Mouse (Mus musculus) embryonic facial prominence, embryonic 11.5 days (tissue): ENCODE results near the gene Atp11a. TPM values are rescaled to one million over a fixed set of nuclear protein-coding genes. Genes with fewer than 3 reads are reported as not detected.

ENCODE experiments used
- ATAC-seq: fragments of 200-750 bp; cut with Nextera tagmentation; replicated peaks from 2 replicates; pipeline ENCODE4 v1.8.0; 2017; ENCODE audit warnings: low read depth; ENCODE audit not compliant: insufficient number of reproducible peaks, low FRiP score, low TSS enrichment
- DNase-seq: peaks from one replicate; pipeline ENCODE4 v3.0.0-alpha.2; 2015; ENCODE audit warnings: low spot score
- H3K27ac ChIP-seq: fragments of 300-500 bp; sonication (generic); replicated peaks from 2 replicates; pipeline ENCODE4 v1.5.1; 2014; ENCODE audit warnings: mild to moderate bottlenecking, low read depth, low read length, control low read depth
- H3K27me3 ChIP-seq: fragments of 300-500 bp; sonication (generic); 2 replicates; pipeline ENCODE4 v1.6.1; 2014; ENCODE audit warnings: mild to moderate bottlenecking, low read length, moderate library complexity, mixed read lengths; ENCODE audit not compliant: control insufficient read depth, insufficient read depth
- H3K36me3 ChIP-seq: fragments of 300-500 bp; sonication (generic); replicated peaks from 2 replicates; pipeline ENCODE4 v1.6.1; 2014; ENCODE audit warnings: low read depth, mild to moderate bottlenecking, low read length, moderate library complexity, mixed read lengths; ENCODE audit not compliant: control insufficient read depth, insufficient read depth
- H3K4me1 ChIP-seq: fragments of 300-500 bp; sonication (generic); 2 replicates; pipeline ENCODE4 v1.6.1; 2014; ENCODE audit warnings: low read length, mixed read lengths; ENCODE audit not compliant: control insufficient read depth, insufficient read depth
- H3K4me2 ChIP-seq: fragments of 300-500 bp; sonication (generic); 2 replicates; pipeline ENCODE4 v1.6.1; 2014; ENCODE audit warnings: low read depth, mild to moderate bottlenecking, control low read depth, low read length, moderate library complexity
- H3K4me3 ChIP-seq: fragments of 300-500 bp; sonication (generic); 2 replicates; pipeline ENCODE4 v1.5.1; 2014; ENCODE audit warnings: low read depth, low read length, control low read depth
- H3K9ac ChIP-seq: fragments of 300-500 bp; sonication (generic); replicated peaks from 2 replicates; pipeline ENCODE4 v1.6.1; 2014; ENCODE audit warnings: mild to moderate bottlenecking, control low read depth, low read length
- H3K9me3 ChIP-seq: fragments of 300-500 bp; sonication (generic); replicated peaks from 2 replicates; pipeline ENCODE4 v1.6.1; 2016; ENCODE audit warnings: mild to moderate bottlenecking, low read length, inconsistent platforms, mixed read lengths; ENCODE audit not compliant: control insufficient read depth
- WGBS: fragments of 180-500 bp; shearing (Covaris S2); extraction: QIAGEN DNeasy Blood & Tissue Kit; methylation state at CpG from one replicate; pipeline ENCODE4 v1.1.7; 2014; 5-methylcytosine and 5-hydroxymethylcytosine counted together
- polyA plus RNA-seq: library from polyadenylated mRNA; unstranded; fragments of >200 nt; fragmentation: Nextera tagmentation; extraction: Ambion mirVana; gene quantifications from 2 replicates; pipeline ENCODE4 v1.2.1, GENCODE M21; 2014

The Atp11a gene
- polyA plus RNA-seq, 1 experiment from 2014 or later, result 11.6 TPM

GRCm38 (mm10) chr8:12786958-12787301 lies 30.1 kb downstream of the Atp11a start:
- no peak overlapping the region for H3K4me2 ChIP-seq
- no peak for ATAC-seq
- no peaks in the 10 kb centered on the region for H3K27me3 ChIP-seq
- no peak overlapping the region for H3K9ac ChIP-seq
- H3K4me1 ChIP-seq, result no peaks in the 10 kb centered on the region
- no peak for DNase-seq
- WGBS, result 81% methylated on average over 12 of the region's 12 CpGs
- H3K4me3 ChIP-seq, result no peak overlapping the region
- no peaks in the 10 kb centered on the region for H3K36me3 ChIP-seq
- no peaks in the 10 kb centered on the region for H3K9me3 ChIP-seq
- H3K27ac ChIP-seq, result no peak overlapping the region

GRCm38 (mm10) chr8:12787427-12787826 lies 30.6 kb downstream of the Atp11a start:
- Histone ChIP-seq H3K4me2 (no peak overlapping the region), H3K4me1 (no peaks in the 10 kb centered on the region), H3K9me3 (no peaks in the 10 kb centered on the region), H3K36me3 (no peaks in the 10 kb centered on the region), H3K4me3 (no peak overlapping the region), H3K27ac (no peak overlapping the region), H3K9ac (no peak overlapping the region), H3K27me3 (no peaks in the 10 kb centered on the region)
- DNase-seq (no peak), ATAC-seq (no peak)
- WGBS, result 69% methylated on average over 8 of the region's 8 CpGs

GRCm38 (mm10) chr8:12788695-12789094 lies 31.9 kb downstream of the Atp11a start:
- H3K27me3 ChIP-seq, result no peaks in the 10 kb centered on the region
- no peaks in the 10 kb centered on the region for H3K4me1 ChIP-seq
- no peak for ATAC-seq
- H3K9ac ChIP-seq, result no peak overlapping the region
- H3K27ac ChIP-seq, result no peak overlapping the region
- H3K9me3 ChIP-seq, result no peaks in the 10 kb centered on the region
- H3K4me2 ChIP-seq, result no peak overlapping the region
- no peak for DNase-seq
- no peak overlapping the region for H3K4me3 ChIP-seq
- 88% methylated on average over 9 of the region's 9 CpGs for WGBS
- no peaks in the 10 kb centered on the region for H3K36me3 ChIP-seq

GRCm38 (mm10) chr8:12795011-12795671 lies 38.3 kb downstream of the Atp11a start:
- ATAC-seq (no peak), DNase-seq (no peak)
- Histone ChIP-seq H3K9ac (no peak overlapping the region), H3K4me3 (no peak overlapping the region), H3K36me3 (no peaks in the 10 kb centered on the region), H3K27ac (no peak overlapping the region), H3K4me1 (no peaks in the 10 kb centered on the region; the same call in 1 of the 2 replicates), H3K9me3 (no peaks in the 10 kb centered on the region), H3K27me3 (no peaks in the 10 kb centered on the region), H3K4me2 (no peak overlapping the region)
- WGBS, result 89% methylated on average over 5 of the region's 5 CpGs

- Histone ChIP-seq H3K9ac (no peak overlapping the region), H3K4me1 (peaks cover 3% of the 10 kb centered on the region), H3K27ac (no peak overlapping the region), H3K27me3 (no peaks in the 10 kb centered on the region), H3K4me3 (no peak overlapping the region), H3K36me3 (no peaks in the 10 kb centered on the region), H3K9me3 (no peaks in the 10 kb centered on the region), H3K4me2 (no peak overlapping the region)
- 69% methylated on average over 6 of the region's 6 CpGs for WGBS
- DNase-seq, result no peak
- ATAC-seq, result no peak
Measured at GRCm38 (mm10) chr8:12799099-12799498, 42.3 kb downstream of the Atp11a start.

GRCm38 (mm10) chr8:12799832-12800231 lies 43.0 kb downstream of the Atp11a start:
- Histone ChIP-seq H3K4me3 (no peak overlapping the region), H3K27me3 (no peaks in the 10 kb centered on the region), H3K9ac (no peak overlapping the region), H3K9me3 (no peaks in the 10 kb centered on the region), H3K4me1 (peaks cover 3% of the 10 kb centered on the region), H3K27ac (no peak overlapping the region), H3K4me2 (no peak overlapping the region), H3K36me3 (no peaks in the 10 kb centered on the region)
- 51% methylated on average over 6 of the region's 6 CpGs for WGBS
- DNase-seq (no peak), ATAC-seq (no peak)

- Histone ChIP-seq H3K27ac (no peak overlapping the region), H3K27me3 (no peaks in the 10 kb centered on the region), H3K4me1 (peaks cover 3% of the 10 kb centered on the region), H3K4me3 (no peak overlapping the region), H3K9ac (no peak overlapping the region), H3K9me3 (no peaks in the 10 kb centered on the region), H3K36me3 (no peaks in the 10 kb centered on the region), H3K4me2 (no peak overlapping the region)
- 55% methylated on average over 2 of the region's 2 CpGs for WGBS
- DNase-seq (no peak), ATAC-seq (no peak)
Measured at GRCm38 (mm10) chr8:12800246-12800645, 43.4 kb downstream of the Atp11a start.

GRCm38 (mm10) chr8:12801586-12801985 lies 44.8 kb downstream of the Atp11a start:
- Histone ChIP-seq H3K9ac (no peak overlapping the region), H3K27ac (no peak overlapping the region), H3K9me3 (no peaks in the 10 kb centered on the region), H3K27me3 (no peaks in the 10 kb centered on the region), H3K4me3 (no peak overlapping the region), H3K36me3 (no peaks in the 10 kb centered on the region), H3K4me1 (peaks cover 3% of the 10 kb centered on the region), H3K4me2 (no peak overlapping the region)
- DNase-seq, result no peak
- 76% methylated on average over 10 of the region's 10 CpGs for WGBS
- no peak for ATAC-seq
